Mouse (Mus musculus): ENCODE measurements around the gene Rhog. TPM values are rescaled to one million over a fixed set of nuclear protein-coding genes. Genes with fewer than 3 reads are reported as not detected.

Rhog gene
- total and polyA plus RNA-seq, 2 experiments from 2014 or later, result 5.7 to 15.5 TPM

- Histone ChIP-seq H3K4me1 (ENCODE audit: insufficient read depth) (no peaks in the 10 kb centered on the region), H3K36me3 (ENCODE audit: insufficient read depth) (no peaks in the 10 kb centered on the region), H3K27me3 (ENCODE audit: insufficient read depth, low read length) (no peaks in the 10 kb centered on the region), H3K4me2 (ENCODE audit: low read depth) (no peak overlapping the region), H3K4me3 (ENCODE audit: low read depth, low read length) (no peak overlapping the region), H3K9ac (no peak overlapping the region), H3K27ac (ENCODE audit: low read depth, low read length) (no peak overlapping the region), H3K9me3 (ENCODE audit: low read length) (no peaks in the 10 kb centered on the region)
- DNase-seq, result no peak
- WGBS, result 94% methylated on average over 3 of the region's 3 CpGs
- TF ChIP-seq CTCF (IDR thresholded peaks at IDR 0.05; ENCODE audit: low read depth), result no peak
- no peak for ATAC-seq
Observed at GRCm38 (mm10) chr7:102204296-102204857, 51.5 kb downstream of the Rhog start.

DNA sequence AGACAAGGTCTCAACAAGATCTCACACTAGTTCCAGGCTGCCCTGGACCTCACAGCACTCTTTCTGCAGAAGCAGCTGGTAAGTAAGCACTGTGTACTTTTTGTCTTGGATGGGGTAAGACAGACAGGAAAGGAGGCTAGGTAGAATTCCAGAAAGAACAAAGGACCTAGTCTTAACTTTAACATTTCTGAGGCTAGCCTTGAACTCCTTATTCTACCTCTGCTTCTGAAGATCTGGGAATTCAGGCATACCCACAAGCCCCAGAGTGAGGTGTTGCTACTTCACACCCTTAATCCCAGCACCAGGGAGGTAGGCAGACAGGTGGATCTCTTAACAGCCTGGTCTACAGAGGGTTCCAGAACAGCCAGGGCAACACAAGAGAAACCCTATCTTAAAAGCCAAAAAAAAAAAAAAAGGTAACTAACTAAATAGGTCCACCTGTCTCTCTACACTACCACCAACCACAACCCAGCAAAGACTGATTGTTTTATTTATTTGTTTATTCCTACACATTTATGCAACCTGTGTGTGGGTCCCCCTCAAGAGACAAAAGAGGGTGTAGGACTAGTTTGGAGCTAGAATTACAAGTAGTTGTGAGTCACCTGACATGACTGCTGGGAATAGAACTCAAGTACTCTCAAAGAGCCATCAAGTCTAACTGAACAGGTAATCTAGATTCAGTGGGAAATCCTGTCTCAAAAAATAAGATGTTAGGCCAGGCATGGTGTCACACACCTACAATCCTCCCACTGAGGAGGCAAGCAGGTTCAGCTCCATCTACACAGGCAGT is 54.7 kb downstream of the Rhog start:
- TF ChIP-seq CTCF (IDR thresholded peaks at IDR 0.05; ENCODE audit: low read depth), result no peak
- H3K27me3 ChIP-seq (ENCODE audit: insufficient read depth, low read length), result no peaks in the 10 kb centered on the region
- ATAC-seq (no peak), DNase-seq (no peak)
- H3K27ac ChIP-seq (ENCODE audit: low read depth, low read length), result no peak overlapping the region
- no peak overlapping the region for H3K4me3 ChIP-seq (ENCODE audit: low read depth, low read length)
- no peaks in the 10 kb centered on the region for H3K9me3 ChIP-seq (ENCODE audit: low read length)
- H3K4me2 ChIP-seq (ENCODE audit: low read depth), result no peak overlapping the region
- H3K36me3 ChIP-seq (ENCODE audit: insufficient read depth), result no peaks in the 10 kb centered on the region
- no peak overlapping the region for H3K9ac ChIP-seq
- no peaks in the 10 kb centered on the region for H3K4me1 ChIP-seq (ENCODE audit: insufficient read depth)

- DNase-seq (no peak), ATAC-seq (no peak)
- Histone ChIP-seq H3K27me3 (ENCODE audit: insufficient read depth, low read length) (no peaks in the 10 kb centered on the region), H3K4me2 (ENCODE audit: low read depth) (no peak overlapping the region), H3K27ac (ENCODE audit: low read depth, low read length) (no peak overlapping the region), H3K4me3 (ENCODE audit: low read depth, low read length) (no peak overlapping the region), H3K9me3 (ENCODE audit: low read length) (no peaks in the 10 kb centered on the region), H3K4me1 (ENCODE audit: insufficient read depth) (no peaks in the 10 kb centered on the region), H3K36me3 (ENCODE audit: insufficient read depth) (no peaks in the 10 kb centered on the region), H3K9ac (no peak overlapping the region)
- WGBS, result 85% methylated on average over 3 of the region's 3 CpGs
- no peak for TF ChIP-seq CTCF (IDR thresholded peaks at IDR 0.05; ENCODE audit: low read depth)
Observed at GRCm38 (mm10) chr7:102200576-102200975, 55.3 kb downstream of the Rhog start.

DNA sequence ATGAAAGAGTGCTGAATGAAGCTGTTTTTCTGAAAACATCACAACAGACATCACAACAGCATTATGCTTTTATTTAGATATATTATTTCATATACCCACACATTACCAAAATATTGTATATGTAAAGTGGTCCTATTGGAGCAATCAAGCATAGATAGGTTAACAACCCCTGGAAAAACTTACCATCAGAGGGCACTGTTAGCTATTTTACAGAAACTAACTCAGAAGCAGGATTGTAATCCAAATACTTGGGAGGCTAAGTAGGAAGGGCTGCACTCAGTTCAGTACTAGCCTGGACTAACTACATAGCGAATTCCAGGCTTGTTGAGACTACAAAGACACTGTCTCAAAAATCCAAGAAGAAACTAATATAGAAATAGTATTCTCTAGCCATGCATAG is 63.5 kb downstream of the Rhog start:
- Histone ChIP-seq H3K9me3 (ENCODE audit: low read length) (no peaks in the 10 kb centered on the region), H3K4me1 (ENCODE audit: insufficient read depth) (no peaks in the 10 kb centered on the region), H3K4me3 (ENCODE audit: low read depth, low read length) (no peak overlapping the region), H3K27ac (ENCODE audit: low read depth, low read length) (no peak overlapping the region), H3K4me2 (ENCODE audit: low read depth) (no peak overlapping the region), H3K36me3 (ENCODE audit: insufficient read depth) (peaks cover 54% of the 10 kb centered on the region), H3K9ac (no peak overlapping the region), H3K27me3 (ENCODE audit: insufficient read depth, low read length) (no peaks in the 10 kb centered on the region)
- ATAC-seq, result no peak
- TF ChIP-seq CTCF (IDR thresholded peaks at IDR 0.05; ENCODE audit: low read depth), result 0 out of 2 replicates have a peak, but pooled peaks have one; percentile 3
- WGBS, result 98% methylated on average over 1 of the region's 1 CpGs
- DNase-seq, result no peak

Other genes with a start within 250 kb of the Rhog start
- 9.5 and 11.2 TPM in 2 replicates for gene Il18bp, start 237.4 kb downstream of the Rhog start, total RNA-seq (2014; rRNA removed)
- 1.7 and 2.8 TPM in 2 replicates for gene Il18bp, start 237.4 kb downstream of the Rhog start, polyA plus RNA-seq (2015; fragmentation: Nextera tagmentation; extraction: Ambion mirVana)
- 28.8 and 34.2 TPM in 2 replicates for gene Rnf121, start 190.6 kb downstream of the Rhog start, total RNA-seq (2014; rRNA removed)
- 19.9 and 23.4 TPM in 2 replicates for gene Rnf121, start 190.6 kb downstream of the Rhog start, polyA plus RNA-seq (2015; fragmentation: Nextera tagmentation; extraction: Ambion mirVana)
- gene Xndc1, start 190.5 kb downstream of the Rhog start, total RNA-seq (2014; rRNA removed), result 23.4 and 32.7 TPM in 2 replicates
- gene Xndc1, start 190.5 kb downstream of the Rhog start, polyA plus RNA-seq (2015; fragmentation: Nextera tagmentation; extraction: Ambion mirVana), result 11.9 and 14.6 TPM in 2 replicates
- gene Xntrpc, start 190.3 kb downstream of the Rhog start, total RNA-seq (2014; rRNA removed), result 1.3 and 2.5 TPM in 2 replicates
- 0.42 and 0.58 TPM in 2 replicates for gene Xntrpc, start 190.3 kb downstream of the Rhog start, polyA plus RNA-seq (2015; fragmentation: Nextera tagmentation; extraction: Ambion mirVana)
- 0.23 and 1.1 TPM in 2 replicates for gene Trpc2, start 172.9 kb downstream of the Rhog start, total RNA-seq (2014; rRNA removed)
- not detected in 2 replicates for gene Trpc2, start 172.9 kb downstream of the Rhog start, polyA plus RNA-seq (2015; fragmentation: Nextera tagmentation; extraction: Ambion mirVana)
- 0.15 TPM in 1 of 2 replicates, not detected in the other for gene Art1, start 154.3 kb downstream of the Rhog start, total RNA-seq (2014; rRNA removed)
- gene Art1, start 154.3 kb downstream of the Rhog start, polyA plus RNA-seq (2015; fragmentation: Nextera tagmentation; extraction: Ambion mirVana), result 0.15 and 0.39 TPM in 2 replicates
- 0.23 and 0.29 TPM in 2 replicates for gene Art5, start 146.6 kb downstream of the Rhog start, total RNA-seq (2014; rRNA removed)
- 0.22 and 0.50 TPM in 2 replicates for gene Art5, start 146.6 kb downstream of the Rhog start, polyA plus RNA-seq (2015; fragmentation: Nextera tagmentation; extraction: Ambion mirVana)
- gene Chrna10, start 139.2 kb downstream of the Rhog start, total RNA-seq (2014; rRNA removed), result 0.23 and 0.62 TPM in 2 replicates
- 0.16 TPM in 1 of 2 replicates, not detected in the other for gene Chrna10, start 139.2 kb downstream of the Rhog start, polyA plus RNA-seq (2015; fragmentation: Nextera tagmentation; extraction: Ambion mirVana)
- 30.7 and 40.9 TPM in 2 replicates for gene Nup98, start 45.9 kb downstream of the Rhog start, total RNA-seq (2014; rRNA removed)
- 6.2 and 9.5 TPM in 2 replicates for gene Nup98, start 45.9 kb downstream of the Rhog start, polyA plus RNA-seq (2015; fragmentation: Nextera tagmentation; extraction: Ambion mirVana)
- gene Pgap2, start 45.8 kb downstream of the Rhog start, total RNA-seq (2014; rRNA removed), result 35.9 and 38.2 TPM in 2 replicates
- 41.8 and 50.8 TPM in 2 replicates for gene Pgap2, start 45.8 kb downstream of the Rhog start, polyA plus RNA-seq (2015; fragmentation: Nextera tagmentation; extraction: Ambion mirVana)
- gene Stim1, start 11.8 kb upstream of the Rhog start, total RNA-seq (2014; rRNA removed), result 21.2 and 30.5 TPM in 2 replicates
- 12.1 and 15.5 TPM in 2 replicates for gene Stim1, start 11.8 kb upstream of the Rhog start, polyA plus RNA-seq (2015; fragmentation: Nextera tagmentation; extraction: Ambion mirVana)
- gene Rrm1, start 185.6 kb upstream of the Rhog start, total RNA-seq (2014; rRNA removed), result 31.9 and 40.0 TPM in 2 replicates
- gene Rrm1, start 185.6 kb upstream of the Rhog start, polyA plus RNA-seq (2015; fragmentation: Nextera tagmentation; extraction: Ambion mirVana), result 25.6 and 30.9 TPM in 2 replicates
- gene Olfr543, start 225.6 kb upstream of the Rhog start, total RNA-seq (2014; rRNA removed), result not detected in 2 replicates
- 0.23 and 0.25 TPM in 2 replicates for gene Olfr543, start 225.6 kb upstream of the Rhog start, polyA plus RNA-seq (2015; fragmentation: Nextera tagmentation; extraction: Ambion mirVana)
- not detected in 2 replicates for gene Olfr544, start 232.3 kb upstream of the Rhog start, total RNA-seq (2014; rRNA removed)
- 0.04 and 0.05 TPM in 2 replicates for gene Olfr544, start 232.3 kb upstream of the Rhog start, polyA plus RNA-seq (2015; fragmentation: Nextera tagmentation; extraction: Ambion mirVana)
- 0.24 TPM in 1 of 2 replicates, not detected in the other for gene Olfr545, start 243.5 kb upstream of the Rhog start, total RNA-seq (2014; rRNA removed)
- gene Olfr545, start 243.5 kb upstream of the Rhog start, polyA plus RNA-seq (2015; fragmentation: Nextera tagmentation; extraction: Ambion mirVana), result 0.05 and 0.08 TPM in 2 replicates

All from forebrain, postnatal 0 days (tissue).